In the genomic region with DNA sequence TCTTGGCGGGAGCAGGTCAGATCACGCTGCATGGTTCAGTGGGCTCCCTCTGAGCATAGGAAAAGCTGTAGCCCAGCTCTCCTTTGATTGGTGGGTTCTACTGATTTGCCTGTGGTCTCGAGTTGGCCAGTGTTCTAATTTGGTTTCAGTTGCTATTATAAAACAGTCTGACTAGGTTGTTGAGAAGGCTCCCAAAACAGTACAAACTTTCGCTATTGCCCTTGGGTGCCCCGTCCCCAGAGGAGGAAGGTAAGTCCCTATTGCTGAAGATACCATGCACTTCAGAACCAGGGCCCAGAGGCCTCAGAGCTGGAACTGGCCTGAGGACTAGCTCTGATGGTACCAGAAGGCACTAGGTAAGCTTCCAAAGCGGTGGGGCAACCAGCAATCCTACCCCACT, we compare ENCODE assay signal across 20 mouse cellular contexts.
DNase-seq lines count a peak whose midpoint lies in the region; ATAC-seq and TF ChIP-seq lines count a peak whose summit lies in the region.
"Had no signal": no experiment of that assay in that cellular context is flagged by ENCODE, and none has a peak within 500 bp of the region (broad histone marks: within the 10 kb centered on the region; RNA-seq: fewer than 3 reads in every experiment).

No protein-coding gene starts in this region.

- H3K9ac ChIP-seq in heart, adult 2 months (ENCODE audit: low read depth, low read length) = no peak overlapping the region
- H3K9ac ChIP-seq in liver, embryonic 11.5 days (ENCODE audit: low read depth, low read length) = no peak overlapping the region
- no peak overlapping the region for H3K9ac ChIP-seq in liver, postnatal 0 days (replicated peaks)
- no peak overlapping the region for H3K9ac ChIP-seq in CH12.LX (ENCODE audit: insufficient read depth, low read depth)
- H3K9ac ChIP-seq in forebrain, embryonic 13.5 days = no peak overlapping the region
- H3K9ac ChIP-seq: embryonic facial prominence, embryonic 12.5 days had no signal

- intact Hi-C loops in heart, adult 2 months (cut with DNase I) = no loop called here

- no peaks in the 10 kb centered on the region for H3K79me2 ChIP-seq in heart, adult 2 months (replicated peaks; ENCODE audit: control insufficient read depth, insufficient read depth, low read length)
- no peaks in the 10 kb centered on the region for H3K79me2 ChIP-seq in CH12.LX (replicated peaks; ENCODE audit: control insufficient read depth, extremely low read depth, insufficient read depth, poor library complexity, severe bottlenecking)

- H3K27me3 ChIP-seq in heart, embryonic 10.5 days (ENCODE audit: insufficient read depth, poor library complexity, severe bottlenecking) = no peaks in the 10 kb centered on the region
- no peaks in the 10 kb centered on the region for H3K27me3 ChIP-seq in heart, adult 2 months (ENCODE audit: control insufficient read depth, insufficient read depth, low read length)
- H3K27me3 ChIP-seq in liver, embryonic 11.5 days (replicated peaks; ENCODE audit: control insufficient read depth, insufficient read depth, low read length) = no peaks in the 10 kb centered on the region
- H3K27me3 ChIP-seq in liver, postnatal 0 days (ENCODE audit: insufficient read depth, low read length) = no peaks in the 10 kb centered on the region
- H3K27me3 ChIP-seq in CH12.LX (replicated peaks) = no peaks in the 10 kb centered on the region
- H3K27me3 ChIP-seq in forebrain, embryonic 13.5 days = no peaks in the 10 kb centered on the region
- H3K27me3 ChIP-seq: embryonic facial prominence, embryonic 12.5 days had no signal

- ATAC-seq in liver, embryonic 11.5 days (replicated peaks; ENCODE audit: low FRiP score) = no peak
- no peak for ATAC-seq in liver, postnatal 0 days
- no peak for ATAC-seq in forebrain, embryonic 13.5 days
- ATAC-seq: CD4-positive, CD25-positive, alpha-beta regulatory T cell, adult 4 months; forebrain, embryonic 14.5 days; forebrain, embryonic 16.5 days had no signal

- H3K9me3 ChIP-seq in heart, embryonic 10.5 days = no peaks in the 10 kb centered on the region
- no peaks in the 10 kb centered on the region for H3K9me3 ChIP-seq in liver, embryonic 11.5 days (ENCODE audit: control insufficient read depth, low read length)
- H3K9me3 ChIP-seq in liver, postnatal 0 days (ENCODE audit: low read length) = no peaks in the 10 kb centered on the region
- no peaks in the 10 kb centered on the region for H3K9me3 ChIP-seq in CH12.LX (replicated peaks; ENCODE audit: low read length)
- H3K9me3 ChIP-seq in forebrain, embryonic 13.5 days (replicated peaks) = no peaks in the 10 kb centered on the region
- H3K9me3 ChIP-seq: embryonic facial prominence, embryonic 10.5 days; embryonic facial prominence, embryonic 12.5 days had no signal

- in situ Hi-C loops in CH12.LX (cut with MboI; ENCODE audit: low pct_ligation_motif_present, low pct_unique_long_range_greater_than_20kb, low sequenced_read_pairs) = no loop called here

- H3K36me3 ChIP-seq in heart, embryonic 10.5 days = no peaks in the 10 kb centered on the region
- H3K36me3 ChIP-seq in heart, adult 2 months (ENCODE audit: control insufficient read depth, insufficient read depth, low read length) = peaks cover 2% of the 10 kb centered on the region; the same call in 1 of the 2 replicates
- H3K36me3 ChIP-seq in liver, embryonic 11.5 days (ENCODE audit: control insufficient read depth, insufficient read depth, low read length) = no peaks in the 10 kb centered on the region
- no peaks in the 10 kb centered on the region for H3K36me3 ChIP-seq in liver, postnatal 0 days (replicated peaks; ENCODE audit: insufficient read depth, low read length)
- H3K36me3 ChIP-seq in CH12.LX (replicated peaks in 1 of 2; ENCODE audit: control insufficient read depth in 1 of 2, insufficient read depth in 1 of 2, low read length in 1 of 2) = no peaks in the 10 kb centered on the region
- no peaks in the 10 kb centered on the region for H3K36me3 ChIP-seq in forebrain, embryonic 13.5 days (ENCODE audit: poor library complexity, severe bottlenecking)
- H3K36me3 ChIP-seq: embryonic facial prominence, embryonic 10.5 days; embryonic facial prominence, embryonic 12.5 days had no signal

- TF ChIP-seq POLR2A in heart, adult 2 months (IDR thresholded peaks at IDR 0.05; ENCODE audit: insufficient read depth, low read depth, low read length) = no peak
- no peak for TF ChIP-seq POLR2A in CH12.LX (IDR thresholded peaks at IDR 0.05; ENCODE audit: low read depth, low read length)

- TF ChIP-seq EP300 in heart, adult 2 months (IDR thresholded peaks at IDR 0.05; ENCODE audit: insufficient read depth, low read depth, low read length) = no peak
- no peak for TF ChIP-seq EP300 in liver, postnatal 0 days (IDR thresholded peaks at IDR 0.05; ENCODE audit: low read depth)
- no peak for TF ChIP-seq EP300 in CH12.LX (IDR thresholded peaks at IDR 0.05; ENCODE audit: low read length)

- dilution Hi-C loops in CH12.LX (cut with MboI; ENCODE audit: extremely low pct_ligation_motif_present, extremely low pct_unique_long_range_greater_than_20kb, low sequenced_read_pairs) = no loop called here

- no peak for TF ChIP-seq CTCF in heart, adult 2 months (IDR thresholded peaks at IDR 0.05)
- TF ChIP-seq CTCF in liver, postnatal 0 days (IDR thresholded peaks at IDR 0.05; ENCODE audit: low read depth) = no peak
- no peak for TF ChIP-seq CTCF in CH12.LX (conservative IDR thresholded peaks at IDR 0.05 in 1 of 2, IDR thresholded peaks at IDR 0.05 in 1 of 2; ENCODE audit: low read depth in 2 of 2, low read length in 2 of 2)

- DNase-seq in heart, embryonic 10.5 days (ENCODE audit: low spot score) = peak; percentile 70
- DNase-seq in heart, adult 2 months = no peak
- peak; percentile 19 for DNase-seq in liver, embryonic 11.5 days (ENCODE audit: low spot score)
- DNase-seq in liver, postnatal 0 days = no peak
- DNase-seq in CH12.LX (ENCODE audit: extremely low read depth) = peak; percentile 80
- DNase-seq: adrenal gland, adult 2 months; adrenal gland, postnatal 10 days; adrenal gland, postnatal 25 days; B cell, adult 2 months; cerebellum, adult 11 months; cerebellum, adult 18-20 months; cerebellum, adult 9-10 months; cerebellum, postnatal 10 days; cerebellum, postnatal 25 days had no signal

- H3K4me1 ChIP-seq in heart, embryonic 10.5 days = peaks cover 77% of the 10 kb centered on the region
- peaks cover 11% of the 10 kb centered on the region for H3K4me1 ChIP-seq in heart, adult 2 months (ENCODE audit: control insufficient read depth, insufficient read depth, low read length)
- no peaks in the 10 kb centered on the region for H3K4me1 ChIP-seq in liver, embryonic 11.5 days (replicated peaks; ENCODE audit: control insufficient read depth, insufficient read depth, low read length)
- peaks cover 14% of the 10 kb centered on the region; the same call in 1 of the 2 replicates for H3K4me1 ChIP-seq in liver, postnatal 0 days (ENCODE audit: insufficient read depth)
- H3K4me1 ChIP-seq in CH12.LX (ENCODE audit: control insufficient read depth in 1 of 2, insufficient read depth in 2 of 2) = peaks cover 15 to 49% of the 10 kb centered on the region in 2 experiments
- peaks cover 25% of the 10 kb centered on the region for H3K4me1 ChIP-seq in forebrain, embryonic 13.5 days

- WGBS in heart, embryonic 10.5 days = 88% methylated on average over 6 of the region's 6 CpGs
- 92% methylated on average over 6 of the region's 6 CpGs for WGBS in heart, adult 2 months
- 83% methylated on average over 6 of the region's 6 CpGs for WGBS in liver, embryonic 11.5 days
- WGBS in liver, postnatal 0 days (ENCODE audit: insufficient replicate concordance) = 80% methylated on average over 6 of the region's 6 CpGs
- 87% methylated on average over 6 of the region's 6 CpGs for WGBS in forebrain, embryonic 13.5 days

- H3K27ac ChIP-seq in heart, embryonic 10.5 days = peak overlapping the region; percentile 18; the same call in 1 of the 2 replicates
- H3K27ac ChIP-seq in heart, adult 2 months = no peak overlapping the region; the same call in 1 of the 2 replicates
- H3K27ac ChIP-seq in liver, embryonic 11.5 days (ENCODE audit: low read depth, low read length) = no peak overlapping the region
- no peak overlapping the region for H3K27ac ChIP-seq in liver, postnatal 0 days (ENCODE audit: low read depth)
- no peak overlapping the region for H3K27ac ChIP-seq in CH12.LX (ENCODE audit: insufficient read depth, low read depth)
- H3K27ac ChIP-seq in forebrain, embryonic 13.5 days = no peak overlapping the region
- H3K27ac ChIP-seq: embryonic facial prominence, embryonic 10.5 days; embryonic facial prominence, embryonic 12.5 days had no signal

- TF ChIP-seq RAD21 in CH12.LX (IDR thresholded peaks at IDR 0.05; ENCODE audit: low read depth, low read length) = no peak

- no peak overlapping the region for H3K4me3 ChIP-seq in heart, embryonic 10.5 days
- H3K4me3 ChIP-seq in heart, adult 2 months = no peak overlapping the region
- no peak overlapping the region for H3K4me3 ChIP-seq in liver, embryonic 11.5 days (ENCODE audit: low read depth, low read length)
- no peak overlapping the region for H3K4me3 ChIP-seq in liver, postnatal 0 days (ENCODE audit: low read depth, low read length)
- H3K4me3 ChIP-seq in CH12.LX (replicated peaks in 1 of 3; ENCODE audit: low read depth in 2 of 3, low read length in 2 of 3, poor library complexity in 1 of 3) = no peak overlapping the region
- H3K4me3 ChIP-seq in forebrain, embryonic 13.5 days = no peak overlapping the region
- H3K4me3 ChIP-seq: embryonic facial prominence, embryonic 10.5 days; embryonic facial prominence, embryonic 12.5 days had no signal

- no peak overlapping the region for H3K4me2 ChIP-seq in liver, embryonic 11.5 days
- H3K4me2 ChIP-seq in liver, postnatal 0 days (ENCODE audit: low read depth, low read length) = no peak overlapping the region
- H3K4me2 ChIP-seq in CH12.LX (ENCODE audit: insufficient read depth, low read depth, poor library complexity, severe bottlenecking) = peak overlapping the region; percentile 7
- no peak overlapping the region for H3K4me2 ChIP-seq in forebrain, embryonic 13.5 days
- H3K4me2 ChIP-seq: embryonic facial prominence, embryonic 12.5 days had no signal

TF ChIP-seq in CH12.LX, 34 proteins besides CTCF, POLR2A, EP300 and RAD21 (continues in another document):
- TF ChIP-seq NELFE (IDR thresholded peaks at IDR 0.05; ENCODE audit: low read depth, low read length) (no peak), JUND (conservative IDR thresholded peaks at IDR 0.05; ENCODE audit: low read depth, low read length) (no peak), ETS1 (conservative IDR thresholded peaks at IDR 0.05; ENCODE audit: low read depth, low read length) (peak; percentile 63), NRF1 (IDR thresholded peaks at IDR 0.05; ENCODE audit: low read depth, low read length) (no peak), TBP (conservative IDR thresholded peaks at IDR 0.05; ENCODE audit: low read depth, low read length) (0 out of 2 replicates have a peak, but pooled peaks have one; percentile 29), IRF4 (IDR thresholded peaks at IDR 0.05; ENCODE audit: low read depth, low read length) (peak; percentile 46; the same call in 1 of the 2 replicates), SMC3 (IDR thresholded peaks at IDR 0.05; ENCODE audit: low read depth, low read length) (no peak), TCF12 (IDR thresholded peaks at IDR 0.05; ENCODE audit: low read depth, low read length) (no peak), POLR2AphosphoS2 (IDR thresholded peaks at IDR 0.05; ENCODE audit: low read depth, low read length) (no peak), BHLHE40 (IDR thresholded peaks at IDR 0.05; ENCODE audit: low read depth, low read length) (peak; percentile 30; the same call in 1 of the 2 replicates)

Comparison
In these comparisons a context has a peak if more than half of its experiments do, and no peak if none do; other contexts are left out.
1. DNase-seq: peak in heart, embryonic 10.5 days (single experiment), liver, embryonic 11.5 days (single experiment) and CH12.LX (single experiment); none in heart, adult 2 months (0 of 2) and liver, postnatal 0 days (single experiment).